Mouse (Mus musculus): ENCODE results near the gene H13. TPM values are rescaled to one million over a fixed set of nuclear protein-coding genes. Genes with fewer than 3 reads are reported as not detected.

H13 gene
- polyA plus RNA-seq, 1 experiment, result 48.1 TPM

DNA sequence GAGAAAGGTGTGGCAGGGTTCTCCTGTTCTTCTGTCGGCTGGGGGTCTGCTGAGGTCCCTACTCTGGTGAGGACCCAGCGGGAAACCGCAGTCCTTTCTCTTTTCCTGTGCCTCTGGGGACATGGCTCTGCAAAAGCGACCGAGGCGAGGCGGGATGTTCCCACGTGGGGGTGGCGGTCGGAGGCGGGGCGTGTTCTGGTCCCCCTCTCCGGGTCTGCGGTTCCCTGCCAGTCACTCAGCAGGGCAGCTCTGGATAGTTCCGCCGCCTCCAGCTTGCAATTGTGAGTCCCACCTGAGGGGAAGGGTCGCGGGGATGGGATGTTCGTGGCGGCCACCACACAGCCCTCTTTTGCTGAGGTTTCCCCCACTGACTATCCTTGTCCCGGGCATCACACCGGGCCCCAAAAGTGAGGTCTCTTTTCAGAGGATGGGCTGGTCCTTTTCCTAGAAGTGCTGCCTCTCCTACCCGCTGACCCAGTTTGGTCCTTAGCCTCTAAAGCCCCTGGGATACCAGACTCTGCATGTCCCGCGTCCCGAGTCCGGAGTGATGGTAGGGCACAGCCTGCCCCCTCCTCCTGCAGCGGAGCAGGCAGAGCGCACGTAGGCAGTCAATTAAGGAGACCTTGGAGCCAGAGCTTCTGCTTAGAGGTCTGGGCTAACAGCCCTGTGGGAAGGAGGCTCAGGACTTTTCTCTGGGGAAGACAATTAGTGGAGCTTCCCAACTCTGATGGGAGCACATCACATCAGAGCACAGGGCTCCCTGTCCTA is 84.9 kb downstream of the H13 start, which contains the start of gene Cox4i2:
TSS of gene Cox4i2 (plus strand) at position 230 of the 768 bp plus-strand sequence.
- no peaks in the 10 kb centered on the region for H3K9me3 ChIP-seq (replicated peaks; ENCODE audit: control insufficient read depth, insufficient read depth, low read length, poor library complexity, severe bottlenecking)
- no peak for TF ChIP-seq POLR2A (IDR thresholded peaks at IDR 0.05; ENCODE audit: insufficient read depth, low read length)
- no peak for TF ChIP-seq EP300 (IDR thresholded peaks at IDR 0.05; ENCODE audit: insufficient read depth, low read depth, low read length)
- no peak for TF ChIP-seq CTCF (IDR thresholded peaks at IDR 0.05; ENCODE audit: low read depth, low read length)
- H3K9ac ChIP-seq (ENCODE audit: low read depth, poor library complexity, severe bottlenecking), result no peak within 1 kb of the TSS
- no peaks in the 10 kb centered on the region for H3K4me1 ChIP-seq (ENCODE audit: control insufficient read depth, insufficient read depth, low read length)
- H3K4me3 ChIP-seq (ENCODE audit: low read depth, low read length), result peak within 1 kb of the TSS; percentile 22
- no peak within 1 kb of the TSS for H3K27ac ChIP-seq (ENCODE audit: insufficient read depth, low read length)
- H3K27me3 ChIP-seq (ENCODE audit: control insufficient read depth, insufficient read depth, low read length, poor library complexity, severe bottlenecking), result no peaks in the 10 kb centered on the region
- H3K36me3 ChIP-seq (ENCODE audit: control insufficient read depth, insufficient read depth, low read length, poor library complexity, severe bottlenecking), result no peaks in the 10 kb centered on the region

DNA sequence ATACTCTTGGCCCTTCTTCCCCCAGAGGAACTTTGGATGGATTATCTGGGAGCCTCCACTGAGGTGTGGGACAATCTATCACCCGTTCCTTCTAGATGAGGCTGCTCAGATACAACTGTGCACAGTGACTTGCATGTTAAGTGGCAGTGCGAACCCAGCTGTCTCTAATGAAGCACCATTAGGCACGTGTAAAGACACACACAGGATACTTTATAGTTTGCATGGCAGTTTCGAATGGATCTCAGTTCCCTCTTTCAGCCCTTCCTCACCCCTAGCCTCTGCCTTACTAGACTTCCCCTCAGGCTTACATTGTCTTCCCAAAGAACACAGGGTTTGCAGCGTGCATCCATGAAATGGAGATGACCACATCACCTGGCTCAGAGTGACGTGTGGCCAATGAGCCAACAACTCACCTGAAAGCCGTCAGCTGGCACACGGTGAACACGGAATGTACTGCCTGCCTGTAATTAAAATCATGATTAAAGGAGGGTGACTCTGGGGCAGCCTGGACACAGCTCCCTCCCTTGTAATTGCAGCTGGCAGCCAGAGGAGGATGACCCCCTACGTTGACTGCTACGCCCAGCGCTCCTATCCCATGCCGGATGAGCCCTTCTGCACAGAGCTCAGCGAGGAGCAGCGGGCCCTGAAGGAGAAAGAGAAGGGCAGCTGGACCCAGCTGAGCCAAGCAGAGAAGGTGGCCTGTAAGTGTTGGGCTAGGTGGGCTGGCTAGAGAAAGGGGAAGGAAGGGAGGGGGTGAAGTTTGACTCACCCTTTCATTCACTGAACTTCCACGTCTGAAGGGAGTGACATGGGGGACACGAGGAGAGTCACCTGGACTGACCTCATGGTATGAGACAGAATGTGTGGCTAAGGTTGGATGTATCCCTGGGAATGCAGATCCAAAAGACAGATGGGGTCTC is 87.5 kb downstream of the H13 start:
- Histone ChIP-seq H3K9ac (ENCODE audit: low read depth, poor library complexity, severe bottlenecking) (no peak overlapping the region), H3K4me1 (ENCODE audit: control insufficient read depth, insufficient read depth, low read length) (no peaks in the 10 kb centered on the region), H3K4me3 (ENCODE audit: low read depth, low read length) (no peak overlapping the region), H3K27me3 (ENCODE audit: control insufficient read depth, insufficient read depth, low read length, poor library complexity, severe bottlenecking) (no peaks in the 10 kb centered on the region), H3K9me3 (replicated peaks; ENCODE audit: control insufficient read depth, insufficient read depth, low read length, poor library complexity, severe bottlenecking) (no peaks in the 10 kb centered on the region), H3K36me3 (ENCODE audit: control insufficient read depth, insufficient read depth, low read length, poor library complexity, severe bottlenecking) (no peaks in the 10 kb centered on the region), H3K27ac (ENCODE audit: insufficient read depth, low read length) (no peak overlapping the region)
- TF ChIP-seq POLR2A (IDR thresholded peaks at IDR 0.05; ENCODE audit: insufficient read depth, low read length), result no peak
- no peak for TF ChIP-seq EP300 (IDR thresholded peaks at IDR 0.05; ENCODE audit: insufficient read depth, low read depth, low read length)

DNA sequence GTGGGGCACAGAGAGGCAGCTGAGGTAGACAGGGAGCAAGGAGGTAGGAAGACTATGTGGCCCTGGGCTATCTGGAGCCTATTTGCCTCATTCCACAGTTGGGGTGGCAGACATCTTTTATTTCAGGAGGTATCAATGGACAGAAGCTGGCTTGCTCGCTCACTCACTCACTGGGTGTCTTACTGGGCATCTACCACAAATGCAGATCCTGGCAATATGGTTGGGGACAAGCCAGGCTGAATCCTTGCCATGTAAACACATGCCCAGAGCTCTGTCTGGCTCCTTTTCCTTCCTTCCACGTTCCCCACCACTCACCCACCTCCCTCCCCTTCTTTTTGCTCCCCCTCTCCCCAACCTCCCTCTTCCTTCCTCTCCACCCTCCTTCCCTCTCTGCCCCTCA is 88.2 kb downstream of the H13 start:
- Histone ChIP-seq H3K27ac (ENCODE audit: insufficient read depth, low read length) (no peak overlapping the region), H3K27me3 (ENCODE audit: control insufficient read depth, insufficient read depth, low read length, poor library complexity, severe bottlenecking) (no peaks in the 10 kb centered on the region), H3K9ac (ENCODE audit: low read depth, poor library complexity, severe bottlenecking) (no peak overlapping the region), H3K9me3 (replicated peaks; ENCODE audit: control insufficient read depth, insufficient read depth, low read length, poor library complexity, severe bottlenecking) (no peaks in the 10 kb centered on the region), H3K4me3 (ENCODE audit: low read depth, low read length) (no peak overlapping the region), H3K4me1 (ENCODE audit: control insufficient read depth, insufficient read depth, low read length) (no peaks in the 10 kb centered on the region), H3K36me3 (ENCODE audit: control insufficient read depth, insufficient read depth, low read length, poor library complexity, severe bottlenecking) (no peaks in the 10 kb centered on the region)
- TF ChIP-seq POLR2A (IDR thresholded peaks at IDR 0.05; ENCODE audit: insufficient read depth, low read length) (no peak), EP300 (IDR thresholded peaks at IDR 0.05; ENCODE audit: insufficient read depth, low read depth, low read length) (no peak), CTCF (IDR thresholded peaks at IDR 0.05; ENCODE audit: low read depth, low read length) (no peak)

Other genes with a start within 250 kb of the H13 start
- gene Defb23, start 204.8 kb upstream of the H13 start, polyA plus RNA-seq (2011; ENCODE audit: insufficient read depth, insufficient read length, low read depth, missing spikeins), result not detected in 2 replicates
- not detected in 2 replicates for gene Defb20, start 192.4 kb upstream of the H13 start, polyA plus RNA-seq (2011; ENCODE audit: insufficient read depth, insufficient read length, low read depth, missing spikeins)
- not detected in 2 replicates for gene Defb22, start 179.3 kb upstream of the H13 start, polyA plus RNA-seq (2011; ENCODE audit: insufficient read depth, insufficient read length, low read depth, missing spikeins)
- gene Defb26, start 157.8 kb upstream of the H13 start, polyA plus RNA-seq (2011; ENCODE audit: insufficient read depth, insufficient read length, low read depth, missing spikeins), result not detected in 2 replicates
- not detected in 2 replicates for gene Defb28, start 151.2 kb upstream of the H13 start, polyA plus RNA-seq (2011; ENCODE audit: insufficient read depth, insufficient read length, low read depth, missing spikeins)
- not detected in 2 replicates for gene Defb29, start 129.4 kb upstream of the H13 start, polyA plus RNA-seq (2011; ENCODE audit: insufficient read depth, insufficient read length, low read depth, missing spikeins)
- gene Gm17416, start 100.1 kb upstream of the H13 start, polyA plus RNA-seq (2011; ENCODE audit: insufficient read depth, insufficient read length, low read depth, missing spikeins), result not detected in 2 replicates
- not detected in 2 replicates for gene Defb21, start 96.7 kb upstream of the H13 start, polyA plus RNA-seq (2011; ENCODE audit: insufficient read depth, insufficient read length, low read depth, missing spikeins)
- not detected in 2 replicates for gene Defb19, start 89.1 kb upstream of the H13 start, polyA plus RNA-seq (2011; ENCODE audit: insufficient read depth, insufficient read length, low read depth, missing spikeins)
- gene Defb45, start 70.1 kb upstream of the H13 start, polyA plus RNA-seq (2011; ENCODE audit: insufficient read depth, insufficient read length, low read depth, missing spikeins), result not detected in 2 replicates
- not detected in 2 replicates for gene Defb36, start 65.1 kb upstream of the H13 start, polyA plus RNA-seq (2011; ENCODE audit: insufficient read depth, insufficient read length, low read depth, missing spikeins)
- not detected in 2 replicates for gene Defb25, start 46.4 kb upstream of the H13 start, polyA plus RNA-seq (2011; ENCODE audit: insufficient read depth, insufficient read length, low read depth, missing spikeins)
- 1.2 and 1.3 TPM in 2 replicates for gene Rem1, start 42.5 kb upstream of the H13 start, polyA plus RNA-seq (2011; ENCODE audit: insufficient read depth, insufficient read length, low read depth, missing spikeins)
- gene Mcts2, start 17.6 kb downstream of the H13 start, polyA plus RNA-seq (2011; ENCODE audit: insufficient read depth, insufficient read length, low read depth, missing spikeins), result 31.2 and 31.5 TPM in 2 replicates
- gene Id1, start 66.8 kb downstream of the H13 start, polyA plus RNA-seq (2011; ENCODE audit: insufficient read depth, insufficient read length, low read depth, missing spikeins), result 19.0 and 20.5 TPM in 2 replicates
- gene Cox4i2, start 84.7 kb downstream of the H13 start, polyA plus RNA-seq (2011; ENCODE audit: insufficient read depth, insufficient read length, low read depth, missing spikeins), result 0.94 and 1.1 TPM in 2 replicates
- gene Bcl2l1, start 162.3 kb downstream of the H13 start, polyA plus RNA-seq (2011; ENCODE audit: insufficient read depth, insufficient read length, low read depth, missing spikeins), result 108 TPM in 2 replicates
- 183 TPM in 2 replicates for gene Tpx2, start 178.5 kb downstream of the H13 start, polyA plus RNA-seq (2011; ENCODE audit: insufficient read depth, insufficient read length, low read depth, missing spikeins)
- gene Mylk2, start 241.9 kb downstream of the H13 start, polyA plus RNA-seq (2011; ENCODE audit: insufficient read depth, insufficient read length, low read depth, missing spikeins), result not detected in 2 replicates

Data from ES-Bruce4 (cell line).